Mouse (Mus musculus): Measurements from ENCODE around the gene Mta1.

Gene Mta1

GRCm38 (mm10) chr12:113097749-113098281 is at the start of gene Mta1:
Gene Mta1 (plus strand): TSS chr12:113098278.
- peak; percentile 71 for DNase-seq

- no peak for DNase-seq
Observed at GRCm38 (mm10) chr12:113049836-113050235, 48.2 kb upstream of the Mta1 start.

- no peak for DNase-seq
Observed at GRCm38 (mm10) chr12:113050671-113051070, 47.4 kb upstream of the Mta1 start.

GRCm38 (mm10) chr12:113051628-113052403 is 46.3 kb upstream of the Mta1 start:
- DNase-seq = no peak

GRCm38 (mm10) chr12:113056089-113056488 is 42.0 kb upstream of the Mta1 start:
- DNase-seq = no peak

- no peak for DNase-seq
Observed at GRCm38 (mm10) chr12:113060178-113060577, 37.9 kb upstream of the Mta1 start.

- no peak for DNase-seq
Observed at GRCm38 (mm10) chr12:113061606-113062005, 36.5 kb upstream of the Mta1 start.

- no peak for DNase-seq
Observed at GRCm38 (mm10) chr12:113062201-113062600, 35.9 kb upstream of the Mta1 start.

GRCm38 (mm10) chr12:113063700-113064099 is 34.4 kb upstream of the Mta1 start:
- no peak for DNase-seq

GRCm38 (mm10) chr12:113068002-113068401 is 30.1 kb upstream of the Mta1 start:
- DNase-seq = no peak

GRCm38 (mm10) chr12:113069389-113069788 is 28.7 kb upstream of the Mta1 start:
- DNase-seq = no peak

GRCm38 (mm10) chr12:113071321-113071720 is 26.8 kb upstream of the Mta1 start:
- DNase-seq = no peak

- DNase-seq = no peak
Observed at GRCm38 (mm10) chr12:113071827-113072226, 26.3 kb upstream of the Mta1 start.

GRCm38 (mm10) chr12:113073420-113074328 is 24.4 kb upstream of the Mta1 start:
- DNase-seq = peak; percentile 52

GRCm38 (mm10) chr12:113074329-113075062 is 23.6 kb upstream of the Mta1 start, which contains the start of gene Tex22:
Gene Tex22 (plus strand): TSS chr12:113074502.
- peak; percentile 91 for DNase-seq

GRCm38 (mm10) chr12:113075063-113075454 is 23.0 kb upstream of the Mta1 start:
- DNase-seq = peak; percentile 92

- no peak for DNase-seq
Observed at GRCm38 (mm10) chr12:113075486-113075885, 22.6 kb upstream of the Mta1 start.

GRCm38 (mm10) chr12:113087276-113087675 is 10.8 kb upstream of the Mta1 start:
- no peak for DNase-seq

GRCm38 (mm10) chr12:113088026-113088425 is 10.1 kb upstream of the Mta1 start:
- DNase-seq = no peak

GRCm38 (mm10) chr12:113089107-113089506 is 9.0 kb upstream of the Mta1 start:
- DNase-seq = no peak

- DNase-seq = no peak
Observed at GRCm38 (mm10) chr12:113090053-113090452, 8.0 kb upstream of the Mta1 start.

GRCm38 (mm10) chr12:113097040-113097439 is 1.0 kb upstream of the Mta1 start:
- peak; percentile 56 for DNase-seq

All from cerebellum, adult 9-10 months (tissue).